Mouse (Mus musculus) small intestine, adult 2 months (tissue): ENCODE results near the gene Mmp13. TPM values are rescaled to one million over a fixed set of nuclear protein-coding genes. Genes with fewer than 3 reads are reported as not detected.
"Not testable (repeated sequence)": the region's sequence is repeated elsewhere in the genome, so short reads cannot be mapped to it uniquely, and the experiment has no call there.

Source experiments
- H3K27ac ChIP-seq: fragments of 200-500 bp; 2 replicates; pipeline ENCODE4 v1.5.1; 2012; ENCODE audit warnings: low read depth, low read length, control low read depth, inconsistent platforms; ENCODE audit not compliant: insufficient read depth
- H3K27me3 ChIP-seq: fragments of 200-500 bp; 2 replicates; pipeline ENCODE4 v1.6.1; 2012; ENCODE audit warnings: mild to moderate bottlenecking, moderate library complexity, low read length, inconsistent platforms; ENCODE audit not compliant: control insufficient read depth, insufficient read depth
- H3K36me3 ChIP-seq: fragments of 200-500 bp; 2 replicates; pipeline ENCODE4 v1.6.1; 2012; ENCODE audit warnings: mild to moderate bottlenecking, low read length, control low read depth, inconsistent platforms; ENCODE audit not compliant: control insufficient read depth, insufficient read depth
- H3K4me1 ChIP-seq: fragments of 200-500 bp; 2 replicates; pipeline ENCODE4 v1.6.1; 2012; ENCODE audit warnings: low read length, inconsistent platforms, mixed read lengths; ENCODE audit not compliant: control insufficient read depth, insufficient read depth, insufficient read length
- H3K4me3 ChIP-seq: fragments of 200-500 bp; 2 replicates; pipeline ENCODE4 v1.5.1; 2012; ENCODE audit warnings: low read depth, mild to moderate bottlenecking, control low read depth, inconsistent platforms, low read length, moderate library complexity
- CTCF ChIP-seq: fragments of 200-500 bp; IDR thresholded peaks from 2 replicates; pipeline ENCODE4 v1.5.1; 2012; ENCODE audit warnings: low read depth, mild to moderate bottlenecking, control low read depth, inconsistent platforms, low read length, moderate library complexity, mixed read lengths; ENCODE audit not compliant: insufficient replicate concordance, insufficient read length; ENCODE audit errors: extremely low read depth
- POLR2A ChIP-seq: fragments of 200-500 bp; IDR thresholded peaks from 2 replicates; pipeline ENCODE4 v1.6.1; 2012; ENCODE audit warnings: low read depth, mild to moderate bottlenecking, control low read depth, inconsistent platforms, low read length, moderate library complexity
- WGBS: fragments of 180-500 bp; shearing (Covaris S2); methylation state at CpG from one replicate; pipeline ENCODE4 v1.1.7; 2018; 5-methylcytosine and 5-hydroxymethylcytosine counted together
- polyA plus RNA-seq: library from polyadenylated mRNA; depleted of rRNA; stranded (reverse); fragments of >200 nt; gene quantifications from 2 replicates; pipeline ENCODE4 v1.2.3, GENCODE M21; 2012; rRNA removed

The Mmp13 gene
- polyA plus RNA-seq: 0.23 and 0.46 TPM in 2 replicates

DNA sequence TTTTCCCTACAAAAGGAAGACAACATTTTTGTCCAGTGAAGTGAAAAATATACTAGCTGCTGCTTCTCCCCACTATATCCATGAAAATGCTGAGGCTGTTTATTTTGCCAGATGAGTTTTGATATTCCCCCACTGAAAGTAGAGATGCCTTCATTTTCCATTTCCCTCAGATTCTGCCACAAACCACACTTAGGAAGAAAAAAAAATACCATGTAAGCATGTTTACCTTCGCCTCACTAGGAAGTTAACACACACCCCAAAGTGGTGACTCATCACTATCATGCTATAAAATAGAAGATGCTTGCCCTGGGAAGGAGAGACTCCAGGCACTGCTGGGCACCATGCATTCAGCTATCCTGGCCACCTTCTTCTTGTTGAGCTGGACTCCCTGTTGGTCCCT lies at the start of gene Mmp13:
Mmp13 (plus strand) TSS at position 301 of the 400 bp plus-strand sequence.
- Histone ChIP-seq H3K27me3 (no peaks in the 10 kb centered on the region), H3K27ac (no peak within 1 kb of the TSS), H3K4me3 (peak within 1 kb of the TSS; percentile 26; the same call in 1 of the 2 replicates), H3K4me1 (no peaks in the 10 kb centered on the region), H3K36me3 (no peaks in the 10 kb centered on the region)
- no peak for TF ChIP-seq POLR2A
- no peak for TF ChIP-seq CTCF
- 56% methylated on average over 1 of the region's 1 CpGs for WGBS

DNA sequence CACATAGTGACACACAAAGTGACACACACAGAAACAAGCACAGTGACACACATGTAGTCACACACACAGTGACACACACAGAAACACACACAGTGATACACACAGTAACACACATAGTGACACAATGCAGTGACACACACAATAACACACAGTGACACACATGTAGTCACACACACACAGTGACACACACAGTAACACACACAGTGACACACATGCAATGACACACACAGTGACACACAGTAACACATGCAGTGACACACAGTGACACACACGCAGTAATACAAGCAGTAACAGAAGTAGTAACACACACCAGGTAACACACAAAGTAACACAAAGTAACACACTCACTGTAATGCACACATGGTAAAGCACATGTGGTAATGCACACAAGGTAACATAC lies 33.7 kb upstream of the Mmp13 start:
- H3K36me3 ChIP-seq: no peaks in the 10 kb centered on the region
- H3K27ac ChIP-seq: no peak overlapping the region
- H3K27me3 ChIP-seq: no peaks in the 10 kb centered on the region
- TF ChIP-seq CTCF (no peak), POLR2A (no peak)
- H3K4me1 ChIP-seq: no peaks in the 10 kb centered on the region
- H3K4me3 ChIP-seq: no peak overlapping the region
- WGBS: 100% methylated on average over 1 of the region's 1 CpGs

DNA sequence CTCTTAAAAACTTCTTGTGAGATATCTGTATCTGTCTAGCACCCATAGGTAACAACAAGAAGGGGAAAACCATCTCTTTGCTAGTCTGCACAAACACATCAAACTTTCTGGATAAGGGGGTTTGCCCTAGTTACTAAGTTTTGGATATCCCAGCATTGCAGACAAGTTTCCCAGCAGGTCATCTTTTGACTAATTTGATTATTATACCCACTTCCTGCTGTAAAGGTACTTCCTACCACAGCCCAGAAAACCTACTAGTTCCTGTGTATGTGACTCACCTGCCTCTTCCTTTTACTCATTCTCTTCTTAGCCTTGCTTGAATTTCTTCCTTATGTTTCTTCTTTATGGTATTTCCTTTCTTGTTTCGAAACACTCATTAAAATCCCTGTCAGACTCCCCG lies 32.3 kb upstream of the Mmp13 start:
- no peaks in the 10 kb centered on the region for H3K4me1 ChIP-seq
- TF ChIP-seq POLR2A (no peak), CTCF (no peak)
- H3K27me3 ChIP-seq: no peaks in the 10 kb centered on the region
- 76% methylated on average over 2 of the region's 2 CpGs for WGBS
- no peak overlapping the region for H3K4me3 ChIP-seq
- no peak overlapping the region for H3K27ac ChIP-seq
- H3K36me3 ChIP-seq: no peaks in the 10 kb centered on the region

DNA sequence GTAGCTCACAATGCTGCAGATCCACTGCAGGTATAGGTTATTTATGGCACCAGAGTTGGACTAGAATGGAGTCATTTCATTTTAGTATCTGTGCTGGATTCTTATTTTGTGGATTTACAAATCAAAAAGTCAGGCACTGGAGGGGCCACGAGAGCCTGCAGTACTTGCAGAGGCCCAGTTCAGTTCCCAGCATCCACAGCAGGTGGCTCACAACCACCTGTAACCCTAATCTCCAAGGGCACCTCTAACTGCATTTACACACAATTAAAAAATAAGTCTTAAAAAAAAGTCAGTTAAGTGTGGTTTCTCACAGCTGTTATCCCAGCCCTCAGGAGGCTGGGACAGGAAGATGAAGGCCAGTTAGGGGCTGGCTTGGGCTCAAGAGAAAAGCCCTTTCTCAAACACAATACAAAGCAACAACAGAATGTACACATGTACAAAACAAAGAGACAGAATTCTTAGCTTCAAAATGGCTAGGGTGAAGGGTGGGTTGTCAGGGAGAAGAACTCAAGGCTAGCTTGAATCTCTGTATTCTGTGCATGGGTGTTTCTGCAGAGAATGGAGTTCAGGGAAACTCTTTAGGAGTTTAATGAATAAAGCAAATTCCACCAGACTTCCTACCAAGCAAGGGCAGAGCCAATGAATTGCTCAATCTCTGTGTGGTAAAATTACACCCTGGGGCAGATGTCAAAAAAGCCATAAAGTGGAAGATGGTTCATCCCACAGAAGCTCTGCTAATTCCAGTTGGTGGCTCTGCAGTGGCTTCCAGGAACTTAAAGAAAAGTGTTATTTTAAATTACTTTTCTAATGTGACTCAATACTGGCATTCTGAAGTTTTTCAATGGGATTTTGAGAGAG lies 19.3 kb upstream of the Mmp13 start:
- no peak for TF ChIP-seq POLR2A
- Histone ChIP-seq H3K4me1 (no peaks in the 10 kb centered on the region), H3K27me3 (no peaks in the 10 kb centered on the region), H3K4me3 (no peak overlapping the region), H3K36me3 (no peaks in the 10 kb centered on the region), H3K27ac (no peak overlapping the region)
- WGBS: 51% methylated on average over 1 of the region's 1 CpGs

DNA sequence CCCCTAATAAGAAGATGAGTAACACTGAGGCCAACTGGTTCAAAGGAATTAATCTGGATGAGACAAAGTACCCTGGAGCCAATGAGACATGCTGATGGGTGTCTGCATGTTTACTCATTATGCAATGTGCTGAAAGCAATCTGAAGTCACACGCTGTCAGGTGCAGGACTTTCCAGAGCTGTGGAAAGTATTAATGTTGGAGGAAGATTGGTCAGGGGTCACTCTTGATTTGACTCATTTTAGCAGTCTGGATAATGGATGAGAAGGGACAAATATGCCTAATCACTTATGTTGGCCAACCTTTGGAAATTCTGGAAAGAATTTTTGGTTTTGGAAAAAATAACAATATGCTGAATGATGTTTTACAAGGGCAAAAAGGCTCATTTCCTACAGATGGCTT lies 10.6 kb upstream of the Mmp13 start:
- Histone ChIP-seq H3K27me3 (no peaks in the 10 kb centered on the region), H3K36me3 (no peaks in the 10 kb centered on the region), H3K4me1 (no peaks in the 10 kb centered on the region), H3K27ac (no peak overlapping the region), H3K4me3 (no peak overlapping the region)
- TF ChIP-seq POLR2A: no peak
- WGBS: 88% methylated on average over 1 of the region's 1 CpGs

DNA sequence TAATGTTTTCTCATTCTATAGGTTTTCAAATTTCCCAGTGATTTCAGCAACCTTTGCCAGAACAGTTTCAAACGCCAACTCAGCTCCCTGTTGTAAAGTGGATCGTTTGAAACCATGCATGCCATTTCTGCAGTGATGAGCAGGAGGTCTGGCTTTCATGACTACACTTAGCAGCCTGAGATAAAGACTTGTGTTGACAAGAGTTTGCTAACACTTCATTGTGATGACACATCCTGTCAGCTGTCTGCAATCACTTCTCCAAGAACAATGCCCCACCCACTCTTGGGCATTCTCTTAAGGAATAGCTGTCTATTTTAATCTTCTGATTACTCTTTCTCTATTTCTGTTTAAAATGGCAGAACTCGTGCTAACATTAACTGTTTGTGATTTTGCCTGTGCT lies 2.2 kb upstream of the Mmp13 start:
- H3K4me1 ChIP-seq: no peaks in the 10 kb centered on the region
- no peak overlapping the region for H3K27ac ChIP-seq
- TF ChIP-seq CTCF (no peak), POLR2A (no peak)
- H3K4me3 ChIP-seq: no peak overlapping the region
- WGBS: 32% methylated on average over 3 of the region's 3 CpGs
- H3K27me3 ChIP-seq: no peaks in the 10 kb centered on the region
- no peaks in the 10 kb centered on the region for H3K36me3 ChIP-seq

DNA sequence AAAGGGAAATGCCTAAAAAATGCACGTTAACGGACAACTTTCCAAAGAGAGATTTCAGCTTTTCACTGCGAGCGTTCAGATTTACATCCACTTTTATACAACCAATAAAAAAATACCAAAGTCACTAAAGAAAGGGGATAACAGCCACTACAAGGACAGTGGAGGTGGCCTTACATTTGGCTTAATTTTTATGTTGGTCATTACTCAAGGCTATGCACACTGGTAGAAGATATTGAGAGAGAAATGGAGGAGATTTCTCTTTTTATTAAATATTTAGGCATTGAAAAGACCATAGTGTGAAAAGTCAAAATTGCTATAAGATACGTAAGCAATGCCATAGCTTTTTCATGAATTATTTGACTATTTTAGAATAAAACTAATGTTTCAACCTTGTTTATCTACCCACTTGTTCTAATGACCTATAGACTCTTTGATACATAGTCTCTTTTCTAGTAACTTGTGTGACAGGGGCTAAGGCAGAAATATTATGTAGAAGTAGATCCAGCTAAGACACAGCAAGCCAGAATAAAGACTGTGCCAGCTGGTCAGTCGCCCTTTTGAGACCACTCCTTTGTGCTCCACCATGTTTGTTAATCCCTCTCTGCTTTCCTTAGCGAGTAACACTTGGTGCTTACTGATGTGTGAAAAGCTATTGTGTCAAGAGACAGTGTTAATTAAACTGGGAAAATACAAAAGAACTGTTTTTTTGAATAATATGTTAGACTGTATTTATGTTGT lies 10.4 kb downstream of the Mmp13 start:
- Histone ChIP-seq H3K27ac (no peak overlapping the region), H3K27me3 (no peaks in the 10 kb centered on the region), H3K36me3 (no peaks in the 10 kb centered on the region), H3K4me3 (no peak overlapping the region), H3K4me1 (no peaks in the 10 kb centered on the region)
- no peak for TF ChIP-seq CTCF
- no peak for TF ChIP-seq POLR2A
- 84% methylated on average over 7 of the region's 7 CpGs for WGBS

DNA sequence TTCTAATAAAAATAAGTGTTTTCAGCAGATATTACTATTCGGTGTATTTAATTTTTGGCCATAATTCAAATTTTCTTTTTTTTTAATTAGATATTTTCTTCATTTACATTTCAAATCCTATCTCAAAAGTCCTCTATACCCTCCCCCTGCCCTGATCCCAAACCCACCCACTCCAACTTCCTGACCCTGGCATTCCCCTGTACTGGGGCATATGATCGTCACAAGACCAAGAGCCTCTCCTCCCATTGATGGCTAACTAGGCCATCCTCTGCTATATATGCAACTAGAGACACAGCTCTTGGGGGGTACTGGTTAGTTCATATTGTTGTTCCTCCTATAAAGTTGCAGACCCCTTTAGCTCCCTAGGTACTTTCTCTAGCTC lies 11.0 kb downstream of the Mmp13 start:
- not testable (repeated sequence) for H3K4me1 ChIP-seq, H3K4me3 ChIP-seq, H3K27me3 ChIP-seq, H3K27ac ChIP-seq, H3K36me3 ChIP-seq
- WGBS: 93% methylated on average over 2 of the region's 2 CpGs
